Mouse (Mus musculus) neutrophil, adult 65 days (primary cell): ENCODE measurements around the gene Hmga1b. TPM values are rescaled to one million over a fixed set of nuclear protein-coding genes. Genes with fewer than 3 reads are reported as not detected.

Experiments
- total RNA-seq: library from RNA; stranded (reverse); gene quantifications from 2 replicates; pipeline ENCODE4 v1.2.4, GENCODE M21; 2023

The Hmga1b gene
- total RNA-seq: 36.2 and 41.5 TPM in 2 replicates

GRCm38 (mm10) chr11:120762672-120763041 lies at the start of gene Hmga1b:
TSS of gene Hmga1b (plus strand) at chr11:120762794.

GRCm38 (mm10) chr11:120713580-120714518 lies 48.7 kb upstream of the Hmga1b start, which contains the start of the genes Cenpx and Lrrc45:
TSS of gene Cenpx (minus strand) at chr11:120713738.
TSS of gene Lrrc45 (plus strand) at chr11:120713925.

GRCm38 (mm10) chr11:120721124-120722066 lies 41.2 kb upstream of the Hmga1b start, which contains the start of gene Rac3:
TSS of gene Rac3 (plus strand) at chr11:120721470.

GRCm38 (mm10) chr11:120727169-120727527 lies 35.4 kb upstream of the Hmga1b start, which contains the start of gene Dcxr:
TSS of gene Dcxr (minus strand) at chr11:120727281.

GRCm38 (mm10) chr11:120731858-120732680 lies 30.5 kb upstream of the Hmga1b start, which contains the start of gene Cbr2:
TSS of gene Cbr2 (minus strand) at chr11:120732114.

GRCm38 (mm10) chr11:120784064-120784791 lies 21.6 kb downstream of the Hmga1b start, which contains the start of the genes Rfng and Gps1:
TSS of gene Rfng (minus strand) at chr11:120784207.
TSS of gene Gps1 (plus strand) at chr11:120784272.

GRCm38 (mm10) chr11:120795756-120796613 lies 33.4 kb downstream of the Hmga1b start, which contains the start of gene Dus1l:
TSS of gene Dus1l (minus strand) at chr11:120796403.

Other genes with a start within 250 kb of the Hmga1b start
- gene Gcgr, start 232.1 kb upstream of the Hmga1b start, total RNA-seq: not detected in 2 replicates
- gene Mcrip1, start 213.1 kb upstream of the Hmga1b start, total RNA-seq: 28.8 and 31.9 TPM in 2 replicates
- gene Ppp1r27, start 211.7 kb upstream of the Hmga1b start, total RNA-seq: not detected in 2 replicates
- gene P4hb, start 189.5 kb upstream of the Hmga1b start, total RNA-seq: 245 and 272 TPM in 2 replicates
- gene Arhgdia, start 181.2 kb upstream of the Hmga1b start, total RNA-seq: 428 and 459 TPM in 2 replicates
- 116 and 122 TPM in 2 replicates for gene Alyref, start 164.4 kb upstream of the Hmga1b start, total RNA-seq
- gene Anapc11, start 164.4 kb upstream of the Hmga1b start, total RNA-seq: 36.8 and 40.0 TPM in 2 replicates
- 1.5 TPM in 1 of 2 replicates, not detected in the other for gene Npb, start 154.3 kb upstream of the Hmga1b start, total RNA-seq
- gene Pcyt2, start 144.9 kb upstream of the Hmga1b start, total RNA-seq: 28.9 and 43.8 TPM in 2 replicates
- gene Sirt7, start 137.6 kb upstream of the Hmga1b start, total RNA-seq: 114 and 133 TPM in 2 replicates
- 122 and 149 TPM in 2 replicates for gene Mafg, start 129.2 kb upstream of the Hmga1b start, total RNA-seq
- 1.4 and 1.5 TPM in 2 replicates for gene Pycr1, start 119.0 kb upstream of the Hmga1b start, total RNA-seq
- gene Myadml2, start 114.6 kb upstream of the Hmga1b start, total RNA-seq: not detected in 2 replicates
- not detected in 2 replicates for gene Notum, start 101.6 kb upstream of the Hmga1b start, total RNA-seq
- 82.0 and 103 TPM in 2 replicates for gene Aspscr1, start 89.8 kb upstream of the Hmga1b start, total RNA-seq
- gene Cenpx, start 49.1 kb upstream of the Hmga1b start, total RNA-seq: 30.2 and 33.5 TPM in 2 replicates
- 9.1 and 10.4 TPM in 2 replicates for gene Lrrc45, start 48.9 kb upstream of the Hmga1b start, total RNA-seq
- gene Rac3, start 41.3 kb upstream of the Hmga1b start, total RNA-seq: 0.88 and 1.2 TPM in 2 replicates
- gene Dcxr, start 35.5 kb upstream of the Hmga1b start, total RNA-seq: 5.6 and 6.1 TPM in 2 replicates
- 2.3 and 2.9 TPM in 2 replicates for gene Cbr2, start 30.7 kb upstream of the Hmga1b start, total RNA-seq
- gene Rfng, start 21.4 kb downstream of the Hmga1b start, total RNA-seq: 12.0 and 12.2 TPM in 2 replicates
- gene Gps1, start 21.5 kb downstream of the Hmga1b start, total RNA-seq: 34.8 and 43.3 TPM in 2 replicates
- 23.4 and 32.1 TPM in 2 replicates for gene Dus1l, start 33.6 kb downstream of the Hmga1b start, total RNA-seq
- 18.5 and 25.7 TPM in 2 replicates for gene Fasn, start 61.8 kb downstream of the Hmga1b start, total RNA-seq
- gene Ccdc57, start 170.1 kb downstream of the Hmga1b start, total RNA-seq: 3.4 and 4.2 TPM in 2 replicates
- gene Slc16a3, start 185.7 kb downstream of the Hmga1b start, total RNA-seq: 470 and 646 TPM in 2 replicates
- gene Csnk1d, start 228.5 kb downstream of the Hmga1b start, total RNA-seq: 144 and 149 TPM in 2 replicates